Mouse (Mus musculus): ENCODE data around the gene Gm17359.

GRCm38 (mm10) chr3:79500279-79500678, 163.8 kb downstream of the Gm17359 start:
- TF ChIP-seq CTCF (IDR thresholded peaks at IDR 0.05; ENCODE audit: low read depth, low read length) (no peak), TAL1 (conservative IDR thresholded peaks at IDR 0.05; ENCODE audit: low read depth, low read length) (no peak), POLR2AphosphoS5 (IDR thresholded peaks at IDR 0.05; ENCODE audit: insufficient replicate concordance, low read depth, low read length) (no peak)
